Mouse (Mus musculus) cerebellum, adult 8-10 months (tissue): ENCODE data around the gene Scoc.

Source experiments
- DNase-seq: peaks from one replicate; pipeline ENCODE4 v3.0.0; 2022

Scoc gene

DNA sequence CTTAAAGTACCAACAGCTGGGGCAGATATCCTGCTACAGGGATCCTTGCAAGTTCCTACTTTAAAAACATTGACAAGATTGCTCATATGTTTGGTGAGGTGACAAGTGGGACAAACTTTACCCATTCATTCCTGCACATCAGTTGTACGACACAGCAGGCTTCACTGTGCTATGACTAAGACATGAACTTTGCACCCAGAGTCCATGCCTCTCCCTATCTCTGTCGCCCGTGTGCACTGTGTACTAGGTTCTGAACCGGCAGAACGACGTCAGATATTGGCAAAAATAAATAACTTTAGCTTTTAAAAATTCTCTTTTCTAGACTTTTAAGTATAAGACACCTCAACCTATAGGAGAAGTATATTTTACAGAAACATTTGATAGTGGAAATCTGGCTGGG lies 61.5 kb downstream of the Scoc start:
- DNase-seq: no peak

DNA sequence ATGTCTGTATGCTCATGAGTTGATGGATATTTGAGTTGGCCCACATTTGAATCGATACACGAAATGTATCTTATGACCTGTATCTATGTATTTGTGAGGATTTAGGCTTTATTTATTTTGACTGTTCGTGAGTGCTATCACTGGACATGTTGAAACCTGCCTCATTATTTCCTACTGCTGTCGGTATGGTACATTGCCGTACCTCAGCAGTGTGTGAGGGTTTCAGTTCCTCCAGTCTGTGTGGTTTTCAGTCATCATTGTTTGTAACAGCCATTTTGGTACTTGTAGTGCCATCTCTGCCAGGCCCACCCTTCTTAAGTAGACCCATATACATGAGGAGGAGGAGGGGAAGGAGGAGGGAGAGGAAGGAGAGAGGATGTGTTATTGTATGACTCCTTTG lies 63.9 kb downstream of the Scoc start:
- no peak for DNase-seq

DNA sequence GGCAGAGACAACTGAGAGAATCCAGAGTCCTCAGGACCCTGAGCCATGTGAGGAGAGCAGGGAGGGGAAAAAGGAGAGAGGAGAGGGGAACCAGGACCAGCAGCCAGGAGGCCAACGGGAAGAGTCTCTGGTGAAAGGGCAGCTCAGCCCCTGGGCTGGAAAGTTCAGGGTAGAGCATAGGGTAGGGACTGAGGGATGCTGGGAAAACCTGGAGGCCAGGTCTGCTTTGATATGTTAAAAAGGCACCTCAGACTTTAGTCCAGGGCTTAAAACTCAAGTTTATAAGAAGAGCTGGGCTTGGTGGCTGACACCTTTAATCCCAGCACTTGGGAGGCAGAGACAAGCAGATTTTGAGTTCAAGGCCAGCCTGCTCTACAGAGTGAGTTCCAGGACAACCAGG lies 65.7 kb downstream of the Scoc start:
- no peak for DNase-seq

DNA sequence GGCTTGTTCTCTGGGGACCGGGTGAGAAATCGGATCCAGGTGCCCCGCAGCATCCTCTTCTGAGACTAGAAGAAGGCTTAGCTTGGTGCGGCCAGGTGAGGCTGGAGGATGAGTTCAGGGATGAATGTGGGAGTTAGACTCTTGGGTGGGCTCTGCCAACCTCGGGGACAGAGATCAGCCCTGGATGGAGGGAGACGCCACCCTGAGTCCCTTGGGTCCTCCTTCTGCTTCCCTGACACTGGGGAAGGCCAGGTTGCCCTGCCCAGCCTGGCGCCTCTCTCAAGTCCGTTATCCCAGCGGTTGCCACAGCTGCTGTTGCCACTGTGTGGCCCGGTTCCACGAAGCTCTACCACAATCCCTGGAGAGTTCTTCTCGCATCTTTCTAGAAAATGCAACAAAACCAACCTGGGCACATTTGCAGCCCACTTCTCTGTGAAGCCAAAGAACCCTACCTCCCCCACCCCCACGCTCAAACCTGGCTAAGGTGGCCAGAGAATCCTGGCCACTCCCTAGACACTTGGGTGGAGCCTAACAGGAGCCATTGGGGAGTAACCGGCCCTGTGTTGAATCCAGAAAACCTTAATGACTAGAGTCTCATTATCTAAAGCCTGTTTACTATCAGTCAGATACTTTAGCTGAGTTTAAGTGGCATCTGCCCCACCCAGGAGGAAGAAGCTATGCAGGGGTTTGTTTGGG lies 68.0 kb downstream of the Scoc start:
- DNase-seq: no peak

DNA sequence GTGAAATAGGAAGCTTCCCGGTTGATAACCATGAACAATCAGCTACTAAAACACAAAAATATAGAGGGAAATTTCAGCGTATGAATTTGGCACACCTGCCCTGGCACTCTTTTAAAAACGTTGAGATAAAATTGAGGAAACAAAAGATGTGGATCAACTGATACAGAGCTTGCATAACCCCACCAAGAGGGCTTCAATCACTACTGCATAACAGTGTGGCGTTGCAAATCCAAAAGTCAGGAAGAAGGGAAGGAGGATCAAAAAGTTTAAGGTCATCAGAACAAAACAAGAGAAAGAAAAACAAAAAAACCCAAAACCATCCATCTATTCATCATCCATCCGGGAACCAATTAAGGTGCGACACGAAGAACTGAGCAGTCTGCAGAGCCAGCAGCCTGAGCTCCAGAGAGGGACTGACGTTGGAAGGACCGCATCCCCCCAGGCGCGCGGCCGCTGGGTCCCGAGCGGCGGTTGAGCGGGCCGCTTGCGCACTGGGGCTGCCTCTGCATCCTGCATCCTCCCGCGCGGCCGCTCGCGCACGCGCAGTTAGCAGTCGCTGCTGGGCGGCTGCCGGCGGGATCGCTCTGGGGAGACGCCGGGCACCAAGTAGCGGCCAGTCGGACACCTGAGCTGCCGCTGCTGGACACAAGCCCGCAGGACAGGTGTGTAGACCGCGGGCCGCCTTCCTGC lies 68.7 kb downstream of the Scoc start, which contains the start of gene Clgn:
Gene Clgn, plus strand, starts transcription at position 552 of the 690 bp plus-strand sequence.
- DNase-seq: peak; percentile 83

DNA sequence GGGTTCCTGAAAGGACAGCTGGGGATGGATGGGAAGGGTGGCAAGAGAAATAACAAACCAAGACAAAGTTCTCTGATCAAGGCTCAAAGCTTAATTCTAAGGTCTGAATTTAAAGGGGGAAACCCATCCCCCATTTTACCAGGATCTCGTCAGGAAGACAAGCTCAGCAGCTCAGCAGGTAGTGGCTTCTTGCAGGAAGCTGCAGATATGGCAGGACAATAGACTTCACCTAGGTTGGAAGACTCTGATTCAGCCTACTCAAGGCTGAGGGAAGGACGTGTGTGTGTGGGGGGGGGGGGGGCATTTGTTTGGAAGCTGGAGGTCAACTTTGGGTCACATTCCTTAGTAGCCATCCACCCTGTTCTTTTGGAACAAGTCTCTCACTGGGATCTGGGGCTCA lies 75.3 kb downstream of the Scoc start:
- no peak for DNase-seq

DNA sequence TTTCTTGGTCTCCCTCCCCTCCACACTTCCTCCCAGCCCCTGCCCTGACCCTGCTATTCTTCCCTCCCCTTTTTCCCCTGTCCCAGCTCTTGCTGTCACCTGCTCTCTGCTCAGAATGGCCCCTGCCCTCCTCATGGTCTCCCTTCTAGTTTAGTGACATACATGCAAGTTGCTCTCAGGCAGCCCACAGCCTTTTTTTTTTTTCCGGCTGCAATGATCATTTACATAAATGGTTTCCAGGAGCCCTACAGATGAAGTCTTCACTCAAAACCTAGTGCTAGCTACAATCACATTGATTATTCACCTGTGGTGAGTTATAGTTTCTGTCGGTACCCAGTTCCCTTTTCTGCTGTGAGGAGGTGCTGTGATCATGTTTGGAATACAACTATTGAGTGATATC lies 77.2 kb downstream of the Scoc start:
- DNase-seq: no peak

DNA sequence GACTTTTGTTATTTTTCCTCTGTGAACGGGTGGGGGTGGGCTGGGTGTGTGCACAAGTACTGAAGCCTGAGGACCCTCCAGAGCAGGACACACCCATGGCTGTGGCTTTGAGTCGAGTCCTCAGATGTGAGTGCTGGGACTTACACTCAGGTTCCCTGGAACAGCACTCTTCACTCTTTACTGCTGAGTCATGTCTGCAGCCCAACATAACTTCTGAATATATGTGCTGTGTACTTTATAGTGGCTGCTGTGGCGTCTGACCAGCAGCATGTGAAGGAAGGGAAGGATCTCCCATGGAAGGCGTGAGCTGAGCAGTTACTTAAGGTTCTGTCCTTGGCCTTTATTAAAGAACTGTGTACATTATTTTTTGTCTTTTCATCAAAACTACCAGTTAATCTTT lies 78.0 kb downstream of the Scoc start:
- no peak for DNase-seq
